Mouse (Mus musculus) stomach, postnatal 0 days (tissue): Measurements from ENCODE around the gene Ednra. TPM values are rescaled to one million over a fixed set of nuclear protein-coding genes. Genes with fewer than 3 reads are reported as not detected.

Experiments used
- ATAC-seq: fragments of 200-750 bp; cut with Nextera tagmentation; 2 replicates; pipeline ENCODE4 v1.8.0; 2017; ENCODE audit not compliant: low FRiP score, low TSS enrichment
- DNase-seq: peaks from one replicate; pipeline ENCODE4 v3.0.0-alpha.2; 2016; ENCODE audit warnings: low spot score
- H3K27ac ChIP-seq: fragments of 300-500 bp; sonication (generic); replicated peaks from 2 replicates; pipeline ENCODE4 v1.5.1; 2014; ENCODE audit warnings: mild to moderate bottlenecking, control low read depth
- H3K27me3 ChIP-seq: fragments of 300-500 bp; sonication (generic); 2 replicates; pipeline ENCODE4 v1.6.1; 2014; ENCODE audit warnings: low read length; ENCODE audit not compliant: control insufficient read depth, insufficient read depth
- H3K36me3 ChIP-seq: fragments of 300-500 bp; sonication (generic); 2 replicates; pipeline ENCODE4 v1.6.1; 2014; ENCODE audit warnings: low read length, mixed read lengths; ENCODE audit not compliant: control insufficient read depth, insufficient read depth
- H3K4me1 ChIP-seq: fragments of 300-500 bp; sonication (generic); replicated peaks from 2 replicates; pipeline ENCODE4 v1.6.1; 2014; ENCODE audit warnings: antibody characterized with exemption; ENCODE audit not compliant: control insufficient read depth, insufficient read depth
- H3K4me2 ChIP-seq: fragments of 300-500 bp; sonication (generic); replicated peaks from 2 replicates; pipeline ENCODE4 v1.6.1; 2014; ENCODE audit warnings: low read depth, mild to moderate bottlenecking, control low read depth, moderate library complexity
- H3K4me3 ChIP-seq: fragments of 300-500 bp; sonication (generic); 2 replicates; pipeline ENCODE4 v1.5.1; 2014; ENCODE audit warnings: low read depth, low read length, control low read depth
- H3K9ac ChIP-seq: fragments of 300-500 bp; sonication (generic); 2 replicates; pipeline ENCODE4 v1.6.1; 2014; ENCODE audit warnings: mild to moderate bottlenecking, low read length, control low read depth, mixed read lengths
- H3K9me3 ChIP-seq: fragments of 300-500 bp; sonication (generic); 2 replicates; pipeline ENCODE4 v1.6.1; 2016; ENCODE audit warnings: low read length; ENCODE audit not compliant: control insufficient read depth
- CTCF ChIP-seq: IDR thresholded peaks from 2 replicates; pipeline ENCODE4 v1.5.1; 2016; ENCODE audit warnings: antibody characterized with exemption, low read depth, mild to moderate bottlenecking, moderate library complexity
- EP300 ChIP-seq: optimal IDR thresholded peaks from 2 replicates; pipeline ENCODE3; 2016; ENCODE audit warnings: antibody characterized with exemption
- WGBS: fragments of 180-500 bp; shearing (Covaris S2); extraction: QIAGEN DNeasy Blood & Tissue Kit; methylation state at CpG from one replicate; pipeline ENCODE4 v1.1.7; 2014; 5-methylcytosine and 5-hydroxymethylcytosine counted together
- polyA plus RNA-seq: library from polyadenylated mRNA; unstranded; fragments of >200 nt; fragmentation: Nextera tagmentation; extraction: Ambion mirVana; gene quantifications from 2 replicates; pipeline ENCODE4 v1.2.1, GENCODE M21; 2015

Gene Ednra
- polyA plus RNA-seq, 1 experiment from 2014 or later: 7.3 TPM

DNA sequence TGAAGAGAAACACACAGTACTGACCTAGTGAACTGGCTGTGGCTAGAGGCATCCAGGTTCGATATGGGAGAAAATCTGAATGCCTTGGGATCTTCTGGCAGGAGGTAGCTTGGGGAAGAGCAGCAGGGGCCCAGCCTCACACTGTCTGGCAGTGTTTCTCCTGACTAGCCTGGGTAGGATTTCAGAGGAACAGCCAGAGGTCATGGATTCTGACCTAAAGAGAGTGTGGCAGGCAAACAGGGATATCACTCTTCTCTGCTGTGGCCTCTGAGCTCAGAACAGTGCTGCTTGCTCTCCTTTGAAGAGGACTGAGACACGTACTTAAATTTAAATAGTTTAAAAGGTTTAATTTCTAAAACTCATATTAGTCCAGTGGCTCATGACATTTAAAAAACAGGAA lies 7.2 kb downstream of the Ednra start:
- ATAC-seq (no peak), DNase-seq (no peak)
- WGBS: 49% methylated on average over 2 of the region's 2 CpGs
- no peaks in the 10 kb centered on the region for H3K9me3 ChIP-seq
- H3K4me1 ChIP-seq: no peaks in the 10 kb centered on the region
- no peak overlapping the region for H3K4me2 ChIP-seq
- H3K9ac ChIP-seq: no peak overlapping the region
- no peaks in the 10 kb centered on the region for H3K27me3 ChIP-seq
- no peak overlapping the region for H3K27ac ChIP-seq
- no peaks in the 10 kb centered on the region for H3K36me3 ChIP-seq
- TF ChIP-seq EP300: no peak
- H3K4me3 ChIP-seq: no peak overlapping the region

DNA sequence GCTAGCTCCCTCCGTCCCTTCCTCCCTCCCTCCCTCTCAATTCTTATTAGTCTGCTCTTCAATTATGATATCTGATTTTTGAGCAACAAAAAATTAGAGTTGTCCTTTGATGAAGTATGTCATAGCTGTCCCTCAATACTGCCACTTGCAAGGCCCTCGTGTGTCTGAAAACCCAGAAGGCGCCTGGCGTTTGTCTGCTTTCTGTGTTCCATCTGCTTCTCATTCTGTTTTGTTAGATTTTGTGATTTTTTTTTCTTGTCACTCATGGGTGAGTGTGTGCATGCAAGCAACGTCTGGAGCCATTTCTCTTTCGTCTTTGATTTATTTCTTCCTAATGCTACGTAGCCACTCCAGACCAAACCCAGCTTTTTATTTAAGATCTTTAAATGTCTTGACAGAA lies 9.8 kb downstream of the Ednra start:
- no peak overlapping the region for H3K9ac ChIP-seq
- no peaks in the 10 kb centered on the region for H3K4me1 ChIP-seq
- H3K36me3 ChIP-seq: no peaks in the 10 kb centered on the region
- no peaks in the 10 kb centered on the region for H3K27me3 ChIP-seq
- 68% methylated on average over 7 of the region's 7 CpGs for whole genome bisulfite sequencing
- no peak overlapping the region for H3K4me2 ChIP-seq
- H3K9me3 ChIP-seq: no peaks in the 10 kb centered on the region
- DNase-seq (no peak), ATAC-seq (no peak)
- no peak overlapping the region for H3K4me3 ChIP-seq
- no peak overlapping the region for H3K27ac ChIP-seq
- no peak for TF ChIP-seq EP300
- TF ChIP-seq CTCF: no peak

DNA sequence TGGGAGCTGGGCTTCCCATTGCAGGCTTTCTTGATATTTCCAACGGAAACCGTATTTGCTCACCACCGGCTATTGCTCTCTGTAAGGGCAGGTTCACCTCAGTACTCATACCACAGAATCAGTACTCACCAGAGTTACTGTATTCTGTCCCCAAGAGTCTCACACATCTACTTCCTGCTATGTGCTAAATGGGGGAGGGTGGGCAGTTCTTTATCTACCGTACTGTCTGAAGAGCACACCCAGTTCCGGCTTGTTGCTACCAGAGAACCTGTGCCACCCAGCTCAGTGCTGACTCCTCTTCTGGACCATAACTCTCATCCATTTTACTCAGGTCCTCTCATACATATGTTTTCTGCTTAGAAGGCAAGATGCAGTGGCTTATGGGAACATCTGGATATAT lies 10.6 kb downstream of the Ednra start:
- no peaks in the 10 kb centered on the region for H3K9me3 ChIP-seq
- no peak overlapping the region for H3K27ac ChIP-seq
- no peaks in the 10 kb centered on the region for H3K36me3 ChIP-seq
- 76% methylated on average over 5 of the region's 5 CpGs for WGBS
- no peak overlapping the region for H3K9ac ChIP-seq
- DNase-seq (no peak), ATAC-seq (no peak)
- TF ChIP-seq CTCF: no peak
- TF ChIP-seq EP300: no peak
- no peaks in the 10 kb centered on the region for H3K4me1 ChIP-seq
- H3K4me3 ChIP-seq: no peak overlapping the region
- H3K27me3 ChIP-seq: no peaks in the 10 kb centered on the region
- no peak overlapping the region for H3K4me2 ChIP-seq

DNA sequence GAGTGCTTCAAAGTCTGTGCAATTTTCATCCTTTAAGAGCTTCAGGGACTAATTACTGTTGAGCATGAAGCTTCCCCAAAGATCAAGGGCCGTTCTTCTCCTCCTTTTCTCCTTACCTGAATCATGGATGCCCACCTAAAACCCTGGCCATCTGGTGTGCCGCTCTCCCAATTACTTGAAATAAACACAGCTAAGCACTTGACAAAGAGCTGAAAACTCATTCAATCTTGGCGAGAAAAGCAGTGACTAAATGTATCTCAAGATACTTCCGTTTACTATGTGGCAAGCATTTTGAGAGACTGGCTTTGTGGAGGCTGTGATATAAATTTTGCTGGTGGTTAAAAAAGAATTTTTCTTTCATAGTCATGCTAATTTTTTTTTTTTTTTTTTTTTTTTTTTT lies 19.5 kb downstream of the Ednra start:
- no peak overlapping the region for H3K4me2 ChIP-seq
- 89% methylated on average over 4 of the region's 4 CpGs for WGBS
- H3K9me3 ChIP-seq: no peaks in the 10 kb centered on the region
- no peak overlapping the region for H3K27ac ChIP-seq
- H3K36me3 ChIP-seq: no peaks in the 10 kb centered on the region
- TF ChIP-seq EP300 (no peak), CTCF (no peak)
- no peak for ATAC-seq
- H3K9ac ChIP-seq: no peak overlapping the region
- no peak overlapping the region for H3K4me3 ChIP-seq
- no peaks in the 10 kb centered on the region for H3K4me1 ChIP-seq
- no peak for DNase-seq
- no peaks in the 10 kb centered on the region for H3K27me3 ChIP-seq

DNA sequence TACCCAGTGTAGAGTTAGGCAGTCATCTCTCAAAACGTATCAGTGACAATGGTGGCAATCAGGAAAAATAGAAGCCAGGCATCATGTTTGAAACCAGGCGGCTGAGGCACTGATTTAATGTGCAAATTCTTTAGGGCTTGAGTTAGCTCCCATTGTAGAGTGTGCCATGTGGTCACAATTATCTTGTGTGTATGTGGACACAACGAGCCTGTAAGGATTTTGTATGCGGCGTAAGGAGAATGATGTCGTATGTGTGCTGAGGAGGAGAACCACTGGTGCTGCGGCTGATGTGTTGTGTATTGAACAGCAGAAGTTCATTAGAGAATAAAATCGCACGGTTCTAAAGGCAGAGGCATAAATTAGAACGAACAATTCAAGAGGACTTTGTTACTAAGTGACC lies 26.2 kb downstream of the Ednra start:
- H3K9me3 ChIP-seq: no peaks in the 10 kb centered on the region
- DNase-seq (no peak), ATAC-seq (no peak)
- H3K4me3 ChIP-seq: no peak overlapping the region
- 80% methylated on average over 10 of the region's 10 CpGs for WGBS
- H3K4me1 ChIP-seq: 0 out of 2 replicates have a peak, but pooled peaks cover 2% of the 10 kb centered on the region
- H3K27ac ChIP-seq: no peak overlapping the region
- no peak for TF ChIP-seq CTCF
- TF ChIP-seq EP300: no peak
- no peaks in the 10 kb centered on the region for H3K27me3 ChIP-seq
- no peak overlapping the region for H3K9ac ChIP-seq
- no peak overlapping the region for H3K4me2 ChIP-seq
- no peaks in the 10 kb centered on the region for H3K36me3 ChIP-seq

DNA sequence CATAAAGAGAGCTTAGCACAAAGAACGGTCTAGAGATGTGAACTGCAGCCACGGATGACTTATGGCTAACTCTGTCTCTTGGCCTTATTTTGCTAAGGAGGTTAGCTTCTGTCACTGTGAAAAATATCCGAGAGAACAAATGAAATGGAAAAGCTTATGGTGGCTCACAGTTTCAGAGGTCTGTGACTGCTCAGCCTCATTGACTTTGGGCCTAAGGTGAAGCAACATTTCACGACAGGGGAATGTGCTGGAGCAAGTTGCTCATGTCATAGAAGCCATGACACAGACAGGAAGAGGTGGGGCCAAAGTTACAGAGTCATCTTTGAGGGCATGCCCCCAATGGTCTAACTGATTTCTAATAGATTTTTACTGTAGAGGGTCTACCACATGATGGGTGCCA lies 28.1 kb downstream of the Ednra start:
- TF ChIP-seq EP300 (no peak), CTCF (no peak)

More for the DNA sequence above, 28.1 kb downstream of the Ednra start:
- Histone ChIP-seq H3K36me3 (no peaks in the 10 kb centered on the region), H3K9ac (no peak overlapping the region), H3K4me2 (no peak overlapping the region), H3K9me3 (no peaks in the 10 kb centered on the region), H3K27me3 (no peaks in the 10 kb centered on the region), H3K4me3 (no peak overlapping the region), H3K27ac (no peak overlapping the region), H3K4me1 (0 out of 2 replicates have a peak, but pooled peaks cover 2% of the 10 kb centered on the region)
- DNase-seq: no peak
- WGBS: 76% methylated on average over 4 of the region's 4 CpGs
- no peak for ATAC-seq
